8 mouse cellular contexts compared by ENCODE assay signal in genomic region chr6:91156554-91157236, GRCm38 (mm10). TPM values are rescaled to one million over a fixed set of nuclear protein-coding genes. Genes with fewer than 3 reads are reported as not detected.
A peak's percentile ranks its signal among the peaks of the same experiment; 100 is the strongest.
DNase-seq lines count a peak whose midpoint lies in the region; ATAC-seq and TF ChIP-seq lines count a peak whose summit lies in the region.

Gene Hdac11, plus strand, starts transcription at chr6:91156665.

- H3K9me3 ChIP-seq in megakaryocyte, embryonic 14.5 days, result no peaks in the 10 kb centered on the region

- TF ChIP-seq POLR2A in cortical plate, adult 2 months (IDR thresholded peaks at IDR 0.05; ENCODE audit: extremely low read depth, insufficient read depth, low read length), result peak; percentile 76; the same call in 1 of the 2 replicates

- ATAC-seq in activated CD4-positive, CD25-positive, alpha-beta regulatory T cell, adult 4 months, result peak; percentile 67

- no peaks in the 10 kb centered on the region for H3K36me3 ChIP-seq in megakaryocyte, embryonic 14.5 days (replicated peaks; ENCODE audit: low read length)

- DNase-seq in gastrocnemius, adult 8-10 months (ENCODE audit: low spot score in 2 of 2), result peak; percentile 80 to 89
- DNase-seq in hindlimb bud, embryonic 11.5 days (ENCODE audit: extremely low spot score, low read depth, low spot score), result peak; percentile 66
- peak; percentile 79 to 97 for DNase-seq in left cerebral cortex, adult 8-10 months (ENCODE audit: low spot score in 2 of 2)
- peak; percentile 95 to 96 for DNase-seq in right cerebral cortex, postnatal 10 days (ENCODE audit: low spot score in 2 of 2)
- peak; percentile 78 for DNase-seq in urinary bladder, postnatal 25 days (ENCODE audit: low spot score)

- H3K4me3 ChIP-seq in cortical plate, adult 2 months (ENCODE audit: insufficient read depth, low read length), result peak within 1 kb of the TSS; percentile 67
- peak within 1 kb of the TSS; percentile 92 for H3K4me3 ChIP-seq in megakaryocyte, embryonic 14.5 days (replicated peaks)

- H3K27me3 ChIP-seq in megakaryocyte, embryonic 14.5 days (replicated peaks), result peaks cover 81% of the 10 kb centered on the region

- no peak for TF ChIP-seq CTCF in cortical plate, adult 2 months (IDR thresholded peaks at IDR 0.05; ENCODE audit: extremely low read depth, insufficient read depth, low read length)

- H3K27ac ChIP-seq in cortical plate, adult 2 months (ENCODE audit: insufficient read depth, low read length), result peak within 1 kb of the TSS; percentile 83

- peaks cover 20% of the 10 kb centered on the region for H3K4me1 ChIP-seq in cortical plate, adult 2 months (ENCODE audit: control insufficient read depth, insufficient read depth, low read length)
- H3K4me1 ChIP-seq in megakaryocyte, embryonic 14.5 days, result peaks cover 39% of the 10 kb centered on the region

RNA-seq across cellular contexts. Expression of gene Hdac11, which starts in this region (rescaled TPM):
- polyA plus RNA-seq in activated CD4-positive, CD25-positive, alpha-beta regulatory T cell, adult 4 months (2017; shearing (Covaris generic)), result 1 to 10 TPM in 1 of 2 experiments, under 1 TPM in 1; 0.54 to 1.3 TPM
- polyA plus RNA-seq in cortical plate, adult 2 months (2012; rRNA removed), result 179 and 185 TPM in 2 replicates
- total RNA-seq in gastrocnemius, adult 8-10 months (2022), result 1 to 10 TPM; 7.0 to 9.6 (median 8.6) TPM
- total RNA-seq in left cerebral cortex, adult 8-10 months (2022), result 100 to 1,000 TPM; 185 to 200 (median 195) TPM
- 0.46 TPM in 1 of 2 replicates, not detected in the other for polyA plus RNA-seq in megakaryocyte, embryonic 14.5 days (2012; ENCODE audit: insufficient read depth, low replicate concordance)

Comparison
In these comparisons a context has a peak if more than half of its experiments do, and no peak if none do; other contexts are left out.
1. Peak in every context shown above with its lines: DNase-seq, ATAC-seq, H3K4me3 ChIP-seq and H3K27ac ChIP-seq.
2. RNA of gene Hdac11 (total RNA-seq): 185 to 200 TPM in left cerebral cortex, adult 8-10 months; 7.0 to 9.6 TPM in gastrocnemius, adult 8-10 months; every median in the first group is over 10 times any median in the second.
3. RNA of gene Hdac11 (polyA plus RNA-seq): 179 to 185 TPM in cortical plate, adult 2 months; 0.54 to 1.3 TPM in activated CD4-positive, CD25-positive, alpha-beta regulatory T cell, adult 4 months and 0.46 TPM in megakaryocyte, embryonic 14.5 days; every median in the first group is over 10 times any median in the second.